Mouse (Mus musculus) liver, postnatal 0 days (tissue): ENCODE results near the gene E2f6. TPM values are rescaled to one million over a fixed set of nuclear protein-coding genes. Genes with fewer than 3 reads are reported as not detected.
A peak's percentile ranks its signal among the peaks of the same experiment; 100 is the strongest.

Experiments used
- ATAC-seq: fragments of 200-750 bp; cut with Nextera tagmentation; 2 replicates; pipeline ENCODE4 v1.8.0; 2017; ENCODE audit warnings: mild to moderate bottlenecking, moderate library complexity
- DNase-seq: peaks from one replicate; pipeline ENCODE4 v3.0.0-alpha.2; 2016
- H3K27ac ChIP-seq: fragments of 300-500 bp; sonication (generic); 2 replicates; pipeline ENCODE4 v1.5.1; 2014; ENCODE audit warnings: antibody characterized with exemption, moderate library complexity, mild to moderate bottlenecking, low read depth
- H3K27me3 ChIP-seq: fragments of 300-500 bp; sonication (generic); 2 replicates; pipeline ENCODE4 v1.6.1; 2014; ENCODE audit warnings: low read length, control low read depth, mixed read lengths; ENCODE audit not compliant: insufficient read depth
- H3K36me3 ChIP-seq: fragments of 300-500 bp; sonication (generic); replicated peaks from 2 replicates; pipeline ENCODE4 v1.6.1; 2014; ENCODE audit warnings: mild to moderate bottlenecking, control low read depth, low read length, moderate library complexity, mixed read lengths; ENCODE audit not compliant: insufficient read depth
- H3K4me1 ChIP-seq: fragments of 300-500 bp; sonication (generic); 2 replicates; pipeline ENCODE4 v1.6.1; 2014; ENCODE audit warnings: antibody characterized with exemption, mild to moderate bottlenecking, control low read depth; ENCODE audit not compliant: insufficient read depth
- H3K4me2 ChIP-seq: fragments of 300-500 bp; sonication (generic); 2 replicates; pipeline ENCODE4 v1.6.1; 2014; ENCODE audit warnings: low read depth, mild to moderate bottlenecking, low read length, moderate library complexity, mixed read lengths
- H3K4me3 ChIP-seq: fragments of 300-500 bp; sonication (generic); 2 replicates; pipeline ENCODE4 v1.5.1; 2014; ENCODE audit warnings: low read depth, low read length
- H3K9ac ChIP-seq: fragments of 300-500 bp; sonication (generic); replicated peaks from 2 replicates; pipeline ENCODE4 v1.6.1; 2014; ENCODE audit warnings: mild to moderate bottlenecking, moderate library complexity
- H3K9me3 ChIP-seq: fragments of 300-500 bp; sonication (generic); 2 replicates; pipeline ENCODE4 v1.6.1; 2016; ENCODE audit warnings: mild to moderate bottlenecking, control low read depth, low read length, mixed read lengths
- CTCF ChIP-seq: sonication (generic); IDR thresholded peaks from 2 replicates; pipeline ENCODE4 v1.5.1; 2016; ENCODE audit warnings: antibody characterized with exemption, low read depth
- EP300 ChIP-seq: IDR thresholded peaks from 2 replicates; pipeline ENCODE4 v1.6.1; 2016; ENCODE audit warnings: antibody characterized with exemption, low read depth, mild to moderate bottlenecking
- WGBS: fragments of 180-500 bp; shearing (Covaris S2); extraction: QIAGEN DNeasy Blood & Tissue Kit; methylation state at CpG from one replicate; pipeline ENCODE4 v1.1.7; 2014; ENCODE audit not compliant: insufficient replicate concordance; 5-methylcytosine and 5-hydroxymethylcytosine counted together
- polyA plus RNA-seq: library from polyadenylated mRNA; unstranded; fragments of >200 nt; fragmentation: Nextera tagmentation; extraction: Ambion mirVana; gene quantifications from 2 replicates; pipeline ENCODE4 v1.2.1, GENCODE M21; 2015

E2f6 gene
- polyA plus RNA-seq, 1 experiment from 2014 or later: 9.0 TPM

DNA sequence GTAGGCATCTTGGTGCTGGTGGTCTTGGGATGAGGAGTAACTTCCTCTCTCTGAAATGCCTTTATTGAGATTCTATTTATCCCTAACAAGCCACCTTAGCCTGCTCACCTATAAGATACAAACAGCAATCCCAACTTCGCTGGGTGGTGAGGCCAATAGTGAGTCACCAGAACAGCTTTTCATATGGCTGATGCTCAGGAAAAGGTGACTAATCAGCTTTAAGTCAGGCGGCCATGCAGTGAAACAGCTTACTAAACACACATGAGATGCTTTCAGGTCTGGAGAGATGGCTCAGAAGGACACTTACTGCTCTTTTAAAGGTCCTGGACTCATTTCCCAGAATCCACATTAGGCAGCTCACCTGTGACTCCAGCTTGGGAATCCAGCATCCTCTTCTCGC lies 15.0 kb upstream of the E2f6 start:
- H3K9ac ChIP-seq: no peak overlapping the region
- H3K4me2 ChIP-seq: no peak overlapping the region
- TF ChIP-seq CTCF (no peak), EP300 (no peak)
- no peak for ATAC-seq
- H3K27ac ChIP-seq: no peak overlapping the region
- 66% methylated on average over 3 of the region's 3 CpGs for WGBS
- no peaks in the 10 kb centered on the region for H3K36me3 ChIP-seq
- 0 out of 2 replicates have a peak, but pooled peaks cover 1% of the 10 kb centered on the region for H3K4me1 ChIP-seq
- peaks cover 19% of the 10 kb centered on the region for H3K27me3 ChIP-seq
- no peak for DNase-seq
- no peak overlapping the region for H3K4me3 ChIP-seq
- no peaks in the 10 kb centered on the region for H3K9me3 ChIP-seq

DNA sequence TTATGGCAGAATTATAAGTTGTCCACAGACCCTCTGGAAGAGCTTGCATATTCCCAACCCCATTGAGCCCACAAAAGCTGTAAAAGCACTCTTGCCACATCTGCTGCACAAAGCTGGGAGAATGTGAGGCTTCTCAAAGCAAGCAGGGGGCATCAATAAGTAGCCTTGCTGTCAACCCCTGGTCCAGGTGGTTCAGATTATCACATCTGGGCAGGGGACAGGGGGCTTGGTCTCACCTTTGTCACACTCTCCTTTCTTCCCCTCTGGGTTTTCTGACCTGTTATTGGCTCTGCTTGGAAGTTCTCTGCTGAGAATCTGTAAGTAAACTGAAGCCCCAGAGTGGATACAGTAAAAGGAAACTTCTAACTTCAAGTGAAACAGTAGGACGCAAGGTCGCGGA lies 11.9 kb upstream of the E2f6 start:
- WGBS: 44% methylated on average over 3 of the region's 3 CpGs
- no peak for DNase-seq
- H3K4me3 ChIP-seq: no peak overlapping the region
- no peak for ATAC-seq
- H3K9ac ChIP-seq: no peak overlapping the region
- H3K27me3 ChIP-seq: peaks cover 23% of the 10 kb centered on the region
- H3K27ac ChIP-seq: no peak overlapping the region
- H3K4me1 ChIP-seq: 0 out of 2 replicates have a peak, but pooled peaks cover 2% of the 10 kb centered on the region
- H3K36me3 ChIP-seq: no peaks in the 10 kb centered on the region
- no peak for TF ChIP-seq EP300
- no peak for TF ChIP-seq CTCF
- H3K9me3 ChIP-seq: no peaks in the 10 kb centered on the region
- no peak overlapping the region for H3K4me2 ChIP-seq

DNA sequence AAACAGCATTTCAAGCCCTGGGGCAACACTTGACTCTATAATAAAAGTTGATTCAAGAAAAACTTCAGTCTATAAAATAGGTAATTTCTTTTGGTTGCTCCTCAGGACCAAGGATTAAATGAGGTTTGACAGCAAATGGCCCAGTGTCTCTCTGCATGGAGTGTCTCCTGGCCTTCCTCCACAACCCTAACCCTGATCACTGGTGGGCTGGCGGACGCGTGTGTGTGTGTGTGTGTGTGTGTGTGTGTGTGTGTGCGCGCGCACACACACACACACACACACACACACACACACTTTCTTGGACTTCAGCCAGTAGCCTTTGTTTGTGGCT lies 10.9 kb upstream of the E2f6 start:
- DNase-seq (no peak), ATAC-seq (no peak)
- 33% methylated on average over 3 of the region's 6 CpGs for WGBS
- H3K4me2 ChIP-seq: peak overlapping the region; percentile 82
- no peak overlapping the region for H3K27ac ChIP-seq
- no peak overlapping the region for H3K9ac ChIP-seq
- H3K36me3 ChIP-seq: no peaks in the 10 kb centered on the region
- H3K4me1 ChIP-seq: 0 out of 2 replicates have a peak, but pooled peaks cover 2% of the 10 kb centered on the region
- no peak for TF ChIP-seq EP300
- H3K4me3 ChIP-seq: peak overlapping the region; percentile 47; the same call in 1 of the 2 replicates
- no peaks in the 10 kb centered on the region for H3K9me3 ChIP-seq
- peaks cover 23% of the 10 kb centered on the region for H3K27me3 ChIP-seq

DNA sequence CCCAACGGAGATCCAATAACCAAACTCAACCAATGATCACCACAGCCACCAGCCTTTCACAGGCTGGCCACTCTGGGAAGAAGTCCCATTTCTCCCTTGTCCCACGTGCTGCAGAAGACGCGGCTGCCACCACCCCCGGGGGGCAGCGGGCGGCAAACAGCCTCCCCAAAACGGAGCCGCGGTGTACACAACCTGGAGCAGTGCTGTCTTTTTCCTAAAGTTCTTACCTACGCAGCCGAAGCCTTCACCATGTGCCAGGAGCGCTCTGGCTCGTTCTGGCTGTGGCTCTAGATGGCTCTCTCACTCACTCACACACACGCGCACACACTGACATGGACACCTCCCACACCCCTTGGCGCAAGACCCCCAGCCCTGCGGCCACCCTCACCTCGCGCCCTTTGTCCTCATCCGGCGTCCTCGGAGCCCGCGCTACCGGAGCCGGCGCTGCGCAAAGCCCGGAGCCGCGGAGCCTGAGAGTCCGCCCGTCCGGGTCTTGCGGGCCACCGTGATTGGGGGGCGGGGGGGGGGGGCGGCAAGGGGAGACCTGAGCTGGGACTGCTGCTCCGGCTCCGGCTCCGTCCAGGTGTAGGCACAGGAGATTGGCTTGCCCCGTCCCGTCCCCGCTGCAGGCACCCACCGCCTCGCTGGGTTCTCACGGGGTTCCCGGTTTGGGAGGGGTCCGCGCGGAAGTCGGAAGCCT lies 10.4 kb upstream of the E2f6 start, which contains the start of gene Greb1:
TSS of gene Greb1 (minus strand) at position 628 of the 700 bp plus-strand sequence.
- no peak within 1 kb of the TSS for H3K27ac ChIP-seq
- no peaks in the 10 kb centered on the region for H3K9me3 ChIP-seq
- H3K4me1 ChIP-seq: 0 out of 2 replicates have a peak, but pooled peaks cover 2% of the 10 kb centered on the region
- H3K9ac ChIP-seq: peak within 1 kb of the TSS; percentile 46; the same call in 1 of the 2 replicates
- H3K4me2 ChIP-seq: peak within 1 kb of the TSS; percentile 82
- peak; percentile 30 for DNase-seq
- H3K4me3 ChIP-seq: peak within 1 kb of the TSS; percentile 47
- peaks cover 23% of the 10 kb centered on the region for H3K27me3 ChIP-seq
- no peaks in the 10 kb centered on the region for H3K36me3 ChIP-seq
- ATAC-seq: peak; percentile 71
- TF ChIP-seq EP300 (no peak), CTCF (no peak)
- 2% methylated on average over 45 of the region's 53 CpGs for WGBS

DNA sequence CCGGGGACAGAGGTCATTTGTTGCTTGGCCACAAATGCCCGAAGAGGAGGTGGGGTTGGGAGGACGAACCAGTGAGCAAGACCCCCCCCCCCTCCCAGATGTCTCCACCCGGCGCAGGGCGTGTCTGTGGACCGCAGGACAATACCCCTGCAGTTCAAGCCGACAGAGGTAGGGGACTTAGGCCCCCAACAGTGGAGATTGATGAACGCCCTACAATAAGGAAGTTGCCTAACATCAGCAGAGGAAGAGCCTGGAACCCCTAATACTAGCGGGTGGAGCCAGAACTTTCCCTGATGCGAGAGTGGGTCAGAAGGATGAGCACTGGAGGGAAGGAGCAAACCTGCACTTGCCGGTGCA lies 9.8 kb upstream of the E2f6 start:
- no peak overlapping the region for H3K27ac ChIP-seq
- H3K36me3 ChIP-seq: no peaks in the 10 kb centered on the region
- H3K27me3 ChIP-seq: peaks cover 23% of the 10 kb centered on the region
- TF ChIP-seq CTCF (no peak), EP300 (no peak)
- H3K9me3 ChIP-seq: no peaks in the 10 kb centered on the region
- 2% methylated on average over 9 of the region's 12 CpGs for WGBS
- H3K9ac ChIP-seq: peak overlapping the region; percentile 46; the same call in 1 of the 2 replicates
- no peak for ATAC-seq
- H3K4me3 ChIP-seq: peak overlapping the region; percentile 47
- H3K4me1 ChIP-seq: 0 out of 2 replicates have a peak, but pooled peaks cover 2% of the 10 kb centered on the region
- H3K4me2 ChIP-seq: peak overlapping the region; percentile 82
- no peak for DNase-seq

DNA sequence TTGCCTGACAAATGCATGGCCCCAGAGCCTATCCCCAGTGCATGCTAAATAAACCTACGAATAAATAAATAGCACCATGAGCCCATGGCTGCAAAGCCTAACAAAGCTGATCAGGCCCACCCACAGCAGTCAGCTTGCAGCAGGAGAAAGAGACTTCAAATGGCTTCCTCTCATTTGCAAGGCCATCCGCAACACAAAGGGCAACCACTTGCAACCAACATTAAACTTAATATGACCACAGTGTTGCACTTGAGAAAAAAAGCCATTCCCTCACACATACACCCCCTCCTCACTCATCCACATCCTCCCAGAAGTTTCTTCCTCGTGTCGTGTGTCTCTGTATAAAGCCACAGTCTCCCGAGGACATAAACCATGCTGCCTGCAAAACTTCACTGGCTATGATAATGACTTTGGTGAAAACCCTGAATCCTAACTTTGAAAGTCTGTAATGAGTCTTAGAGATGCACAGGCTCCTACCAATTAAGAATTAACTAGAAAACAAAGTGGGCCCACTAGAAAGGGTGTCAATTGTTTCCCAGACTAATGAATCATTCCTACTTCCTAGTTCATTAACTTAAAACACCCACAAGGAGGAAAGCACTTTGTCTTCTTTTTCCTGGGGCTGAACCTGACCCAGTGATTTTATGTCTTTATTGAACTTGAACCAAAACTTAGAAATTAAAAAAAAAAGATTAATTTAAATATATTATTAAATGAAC lies 7.4 kb upstream of the E2f6 start:
- Histone ChIP-seq H3K27me3 (peaks cover 23% of the 10 kb centered on the region), H3K9ac (no peak overlapping the region), H3K36me3 (no peaks in the 10 kb centered on the region), H3K4me1 (0 out of 2 replicates have a peak, but pooled peaks cover 2% of the 10 kb centered on the region), H3K9me3 (no peaks in the 10 kb centered on the region), H3K27ac (no peak overlapping the region), H3K4me2 (no peak overlapping the region), H3K4me3 (no peak overlapping the region)
- 47% methylated on average over 5 of the region's 5 CpGs for WGBS
- TF ChIP-seq CTCF: no peak
- no peak for TF ChIP-seq EP300
- ATAC-seq (no peak), DNase-seq (no peak)
